Mouse (Mus musculus) mouse embryonic stem cell (cell line): ENCODE measurements around the gene Olfr1221.
"Not testable (repeated sequence)": the region's sequence is repeated elsewhere in the genome, so short reads cannot be mapped to it uniquely, and the experiment has no call there.

Experiments
- in situ Hi-C, 2 experiments: fragments of 300-500 bp; cut with MboI; formaldehyde crosslinking; loops; 1 replicate in 1 of 2; 3 replicates in 1 of 2; pipeline ENCODE4 v1.14.3; 2019 to 2020; ENCODE audit warnings: low sequenced_read_pairs in 2 of 2, low pct_unique_long_range_greater_than_20kb in 1 of 2, mixed read lengths in 1 of 2; ENCODE audit not compliant: unreplicated experiment in 1 of 2

Gene Olfr1221

DNA sequence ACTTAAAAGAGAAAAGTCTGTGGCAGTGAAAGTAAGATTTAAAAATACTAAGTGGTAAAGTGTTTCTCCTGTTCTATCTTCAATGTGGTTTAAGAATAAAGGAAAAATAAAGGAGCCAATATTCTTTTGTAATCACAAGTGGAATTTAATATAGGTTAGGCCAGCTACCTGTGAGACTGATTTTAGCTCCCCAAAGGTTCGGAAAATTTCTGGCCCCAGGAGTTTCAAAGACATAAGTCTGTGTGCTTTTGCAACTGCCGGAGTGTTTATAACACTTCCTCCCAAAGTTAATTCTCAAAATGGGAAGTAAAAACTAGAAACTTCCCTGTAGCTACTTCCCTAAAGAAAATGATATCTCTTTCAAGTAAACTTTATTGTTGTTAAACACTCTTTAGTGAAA, at the start of gene Olfr1221:
TSS of gene Olfr1221 (minus strand) at position 101 of the 400 bp plus-strand sequence.
- in situ Hi-C loops, result no loop called here

DNA sequence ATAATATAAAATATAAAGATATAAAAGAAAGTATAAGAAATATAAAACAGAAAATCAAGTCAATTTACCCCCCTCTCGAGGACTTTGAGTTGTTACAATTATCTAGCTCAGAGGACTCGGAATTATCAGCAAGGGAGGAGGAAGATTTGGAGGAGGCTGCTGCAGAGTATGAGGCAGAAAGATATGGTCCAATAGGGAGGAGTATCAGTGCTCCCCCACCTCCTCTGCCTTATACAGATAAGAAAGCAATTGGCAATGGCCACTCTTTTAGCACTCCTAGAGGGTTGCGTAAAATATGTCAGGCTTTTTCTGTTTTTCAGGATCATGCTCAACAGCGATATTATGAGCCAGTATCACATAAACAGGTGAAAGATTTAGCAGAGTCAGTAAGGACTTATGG, 47.6 kb upstream of the Olfr1221 start:
- in situ Hi-C loops, result not testable (repeated sequence)

DNA sequence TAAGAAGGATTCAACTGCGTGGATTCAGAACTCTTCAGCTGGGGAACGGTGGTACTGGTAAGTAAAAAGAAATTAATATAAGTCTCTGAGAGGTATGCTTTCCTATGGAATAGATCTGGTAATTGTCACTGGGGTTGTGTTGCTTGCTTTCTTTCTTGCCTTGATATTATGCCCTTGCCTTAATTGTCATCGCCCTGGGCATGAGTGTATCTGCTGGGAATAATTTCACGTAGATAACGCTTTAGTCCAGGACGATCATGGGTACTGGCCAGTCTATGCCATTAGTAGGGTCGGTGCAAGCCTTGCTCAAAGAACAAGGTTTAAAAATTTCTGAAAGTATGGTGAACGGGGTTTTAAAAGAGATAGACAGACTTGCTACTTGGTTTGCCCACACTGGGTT, 46.9 kb upstream of the Olfr1221 start, which contains the start of gene Olfr1224-ps1:
TSS of gene Olfr1224-ps1 (minus strand) at position 101 of the 400 bp plus-strand sequence.
- in situ Hi-C loops, result not testable (repeated sequence)

DNA sequence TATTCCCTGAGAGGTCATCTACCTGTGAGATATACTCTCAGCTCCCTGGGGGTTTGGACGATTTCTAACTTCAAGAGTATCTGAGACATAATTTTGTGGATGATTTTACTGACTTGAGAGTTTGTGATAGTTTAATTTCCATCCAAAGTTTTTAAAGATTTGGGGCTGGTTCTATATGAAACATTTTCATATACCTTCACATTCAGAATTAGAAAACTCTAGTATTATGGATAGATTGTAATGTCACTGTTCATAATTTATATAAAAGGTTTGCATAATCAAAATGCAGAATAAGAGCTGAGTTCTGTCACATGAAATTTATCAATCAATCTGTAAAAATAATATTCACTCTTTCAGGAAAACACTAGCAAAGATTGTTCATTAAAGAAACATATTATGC, 34.4 kb upstream of the Olfr1221 start, which contains the start of gene Olfr1223:
TSS of gene Olfr1223 (minus strand) at position 101 of the 400 bp plus-strand sequence.
- in situ Hi-C loops, result no loop called here

DNA sequence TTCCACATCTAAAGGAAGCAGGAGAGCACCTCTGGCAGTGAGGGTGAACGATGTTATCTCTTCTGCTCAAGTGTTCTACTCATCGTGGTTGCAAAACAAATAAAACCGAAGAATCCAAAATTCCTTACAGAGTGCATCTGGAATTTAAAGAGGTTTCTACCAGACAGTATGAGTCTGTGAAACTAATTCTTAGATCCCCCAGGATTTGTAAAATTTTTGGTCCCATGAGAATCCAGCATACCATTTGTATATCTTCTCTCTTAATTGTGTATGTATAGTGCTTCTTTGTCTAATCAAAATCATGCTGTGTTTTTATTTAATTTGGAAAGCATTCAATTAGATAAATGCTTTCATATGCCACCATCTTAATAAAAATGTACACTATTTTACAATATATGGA, 15.9 kb upstream of the Olfr1221 start, which contains the start of gene Olfr1222:
TSS of gene Olfr1222 (minus strand) at position 101 of the 400 bp plus-strand sequence.
- in situ Hi-C loops, result no loop called here

DNA sequence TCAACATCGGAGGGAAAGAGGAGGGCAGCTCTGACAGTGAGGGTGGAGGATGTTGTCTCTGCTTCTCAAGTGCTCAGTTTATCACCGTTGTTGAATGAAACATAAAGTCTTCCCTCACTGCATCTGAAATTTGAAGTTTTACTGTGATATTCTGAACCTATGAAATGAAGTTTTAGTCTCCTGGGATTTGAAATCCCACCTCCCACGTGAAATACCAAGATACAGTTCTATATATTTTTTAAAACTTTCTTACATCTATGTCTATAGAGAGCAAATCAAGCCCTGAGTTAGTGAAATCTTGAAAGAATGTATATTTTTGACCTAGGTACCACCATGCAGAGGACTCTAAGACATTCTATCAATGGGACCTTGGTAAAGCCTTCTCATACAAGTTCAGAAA, 10.3 kb downstream of the Olfr1221 start, which contains the start of gene Olfr1220:
TSS of gene Olfr1220 (minus strand) at position 101 of the 400 bp plus-strand sequence.
- in situ Hi-C loops, result no loop called here

DNA sequence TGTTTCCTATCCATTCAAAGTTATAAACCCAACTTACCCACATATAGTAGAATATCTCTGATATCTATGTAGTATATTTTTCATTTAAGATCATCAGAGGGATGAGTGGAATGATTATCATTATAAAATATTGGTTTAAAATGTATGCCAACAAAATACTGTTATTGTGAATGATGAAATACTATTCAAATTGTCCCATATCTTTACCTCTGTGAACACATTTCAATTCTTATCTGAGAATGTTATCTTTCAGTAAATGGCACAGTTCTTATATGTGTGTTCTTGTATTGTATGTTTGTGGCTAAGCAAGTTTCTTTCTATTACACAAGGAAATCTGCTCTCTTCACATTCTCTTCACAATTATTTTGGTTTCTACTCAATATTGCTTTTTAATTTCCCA, 11.4 kb downstream of the Olfr1221 start:
- in situ Hi-C loops, result no loop called here

DNA sequence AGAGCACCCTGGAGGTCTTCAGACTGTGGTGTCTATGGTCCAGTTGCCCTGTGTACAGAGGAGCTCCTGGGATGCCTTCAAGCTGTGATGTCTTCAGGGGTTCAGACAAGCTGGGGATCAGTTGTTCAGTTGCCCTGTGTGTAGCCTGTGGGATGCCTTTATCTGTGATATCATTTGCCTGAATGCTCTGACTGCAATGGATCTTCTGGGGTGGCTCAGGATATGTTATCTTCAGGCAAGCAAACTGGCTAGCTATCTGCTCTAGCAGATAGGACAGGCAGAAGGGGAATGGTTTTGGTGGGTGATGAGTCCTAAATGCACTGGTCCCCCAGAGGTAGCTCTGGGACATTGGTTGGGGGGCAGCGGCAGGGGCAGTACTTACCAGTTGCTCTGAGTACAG, 23.2 kb downstream of the Olfr1221 start:
- in situ Hi-C loops, result no loop called here

DNA sequence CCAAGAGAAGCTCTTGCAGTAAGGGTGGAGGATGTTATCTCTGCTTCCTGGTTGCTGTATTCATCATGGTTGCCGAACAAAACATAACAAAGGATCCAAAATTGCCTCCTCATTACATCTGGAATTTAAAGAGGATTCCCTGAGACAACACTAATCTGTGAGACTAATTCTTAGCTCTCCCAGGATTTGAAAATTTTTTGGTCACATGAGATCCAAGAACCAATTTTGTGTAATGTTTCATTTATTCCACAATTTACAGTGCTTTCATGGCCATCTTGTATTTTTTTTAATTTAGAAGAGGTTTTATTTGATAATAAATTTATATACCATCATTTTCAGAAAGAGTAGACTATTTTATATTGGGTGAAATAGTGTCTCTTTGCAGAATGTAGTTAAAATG, 33.7 kb downstream of the Olfr1221 start, which contains the start of gene Olfr1219:
TSS of gene Olfr1219 (minus strand) at position 101 of the 400 bp plus-strand sequence.
- in situ Hi-C loops, result no loop called here

DNA sequence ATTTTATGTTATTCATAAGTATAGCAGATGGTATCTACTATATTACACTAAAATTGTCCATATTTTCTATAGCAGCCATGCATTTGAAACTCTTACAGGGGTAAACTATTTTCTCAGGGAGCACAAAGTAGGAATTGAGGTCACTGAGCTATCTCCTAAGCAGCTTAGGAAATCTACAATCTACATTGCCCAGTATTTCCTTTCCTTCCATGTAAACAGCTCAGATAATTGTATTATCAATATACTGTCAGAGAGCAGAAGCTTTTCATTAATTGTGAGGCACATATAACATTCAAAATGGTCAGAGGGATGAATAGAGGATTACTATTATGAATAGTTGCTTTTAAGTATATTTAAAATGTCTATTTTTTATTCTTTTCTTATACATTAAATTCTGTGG, 35.6 kb downstream of the Olfr1221 start:
- in situ Hi-C loops, result no loop called here

DNA sequence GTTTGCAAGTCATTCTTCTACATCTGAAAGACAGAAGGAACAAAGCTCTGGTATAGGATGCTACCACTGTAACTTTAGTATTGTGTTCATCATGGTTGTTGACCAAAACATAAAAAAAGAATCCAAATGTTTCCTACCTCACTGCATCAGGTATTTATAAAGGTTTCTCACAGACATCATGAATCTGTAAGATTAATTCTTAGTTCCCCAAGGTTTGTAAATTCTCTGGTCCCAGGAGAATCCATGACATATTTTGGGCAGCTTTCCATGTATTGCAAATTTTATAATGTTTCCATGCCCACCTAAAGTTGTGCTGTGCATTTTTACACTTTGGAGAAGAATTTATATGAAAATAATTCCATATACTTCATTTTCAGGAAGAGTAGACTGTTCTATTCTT, 56.0 kb downstream of the Olfr1221 start, which contains the start of gene Olfr1218:
TSS of gene Olfr1218 (minus strand) at position 101 of the 400 bp plus-strand sequence.
- in situ Hi-C loops, result no loop called here
